Mouse (Mus musculus): ENCODE measurements around the gene Gtpbp2. TPM values are rescaled to one million over a fixed set of nuclear protein-coding genes. Genes with fewer than 3 reads are reported as not detected.
A peak's percentile ranks its signal among the peaks of the same experiment; 100 is the strongest.

Gtpbp2 gene
- polyA plus RNA-seq, 1 experiment, result 138 TPM

GRCm38 (mm10) chr17:46152847-46153782 is 7.7 kb upstream of the Gtpbp2 start, which contains the start of gene Mad2l1bp:
Gene Mad2l1bp (minus strand): TSS chr17:46153553.
- no peak for DNase-seq (ENCODE audit: low read depth)

- no peak for DNase-seq (ENCODE audit: low read depth)
Measured at GRCm38 (mm10) chr17:46154336-46154735, 6.5 kb upstream of the Gtpbp2 start.

GRCm38 (mm10) chr17:46156680-46157079 is 4.2 kb upstream of the Gtpbp2 start:
- no peak for DNase-seq (ENCODE audit: low read depth)

- no peak for DNase-seq (ENCODE audit: low read depth)
Measured at GRCm38 (mm10) chr17:46157131-46157530, 3.7 kb upstream of the Gtpbp2 start.

- no peak for DNase-seq (ENCODE audit: low read depth)
Measured at GRCm38 (mm10) chr17:46159236-46159635, 1.6 kb upstream of the Gtpbp2 start.

- peak; percentile 70 for DNase-seq (ENCODE audit: low read depth)
Measured at GRCm38 (mm10) chr17:46160090-46160662, 656 bp upstream of the Gtpbp2 start.

- DNase-seq (ENCODE audit: low read depth), result no peak
Measured at GRCm38 (mm10) chr17:46161179-46161578, 347 bp downstream of the Gtpbp2 start.

GRCm38 (mm10) chr17:46161710-46162109 is 878 bp downstream of the Gtpbp2 start:
- DNase-seq (ENCODE audit: low read depth), result no peak

GRCm38 (mm10) chr17:46162551-46162950 is 1.7 kb downstream of the Gtpbp2 start:
- no peak for DNase-seq (ENCODE audit: low read depth)

GRCm38 (mm10) chr17:46162951-46163421 is 2.2 kb downstream of the Gtpbp2 start:
- no peak for DNase-seq (ENCODE audit: low read depth)

GRCm38 (mm10) chr17:46164301-46164700 is 3.5 kb downstream of the Gtpbp2 start:
- DNase-seq (ENCODE audit: low read depth), result no peak

GRCm38 (mm10) chr17:46164791-46165190 is 4.0 kb downstream of the Gtpbp2 start:
- no peak for DNase-seq (ENCODE audit: low read depth)

GRCm38 (mm10) chr17:46165460-46165859 is 4.6 kb downstream of the Gtpbp2 start:
- no peak for DNase-seq (ENCODE audit: low read depth)

GRCm38 (mm10) chr17:46166270-46166669 is 5.4 kb downstream of the Gtpbp2 start:
- DNase-seq (ENCODE audit: low read depth), result no peak

GRCm38 (mm10) chr17:46167014-46167413 is 6.2 kb downstream of the Gtpbp2 start:
- no peak for DNase-seq (ENCODE audit: low read depth)

- DNase-seq (ENCODE audit: low read depth), result no peak
Measured at GRCm38 (mm10) chr17:46168318-46168717, 7.5 kb downstream of the Gtpbp2 start.

- no peak for DNase-seq (ENCODE audit: low read depth)
Measured at GRCm38 (mm10) chr17:46168768-46169167, 7.9 kb downstream of the Gtpbp2 start.

- no peak for DNase-seq (ENCODE audit: low read depth)
Measured at GRCm38 (mm10) chr17:46170538-46170937, 9.7 kb downstream of the Gtpbp2 start.

GRCm38 (mm10) chr17:46182273-46182672 is 21.4 kb downstream of the Gtpbp2 start:
- DNase-seq (ENCODE audit: low read depth), result no peak

- no peak for DNase-seq (ENCODE audit: low read depth)
Measured at GRCm38 (mm10) chr17:46188829-46189228, 28.0 kb downstream of the Gtpbp2 start.

GRCm38 (mm10) chr17:46201151-46201550 is 40.3 kb downstream of the Gtpbp2 start:
- DNase-seq (ENCODE audit: low read depth), result no peak

GRCm38 (mm10) chr17:46202421-46203071 is 41.7 kb downstream of the Gtpbp2 start, which contains the start of the genes Polh and Xpo5:
Gene Polh (minus strand): TSS chr17:46202645.
Gene Xpo5 (plus strand): TSS chr17:46202782.
- peak; percentile 31 for DNase-seq (ENCODE audit: low read depth)

Measured in gonadal fat pad, adult 2 months (tissue).